Mouse (Mus musculus) C2C12 (cell line): ENCODE measurements around the gene Zfp683.

Experiments used
- CEBPB ChIP-seq: IDR thresholded peaks from one replicate; pipeline ENCODE4 v1.6.1; 2011; ENCODE audit warnings: low read depth, mild to moderate bottlenecking, control low read depth, moderate library complexity
- CTCF ChIP-seq: IDR thresholded peaks from one replicate; pipeline ENCODE4 v1.5.1; 2011; ENCODE audit not compliant: control insufficient read depth, insufficient read depth, insufficient read length
- MAX ChIP-seq: IDR thresholded peaks from one replicate; pipeline ENCODE4 v1.6.1; 2011; ENCODE audit warnings: mild to moderate bottlenecking, control low read depth
- MYOD1 ChIP-seq: IDR thresholded peaks from one replicate; pipeline ENCODE4 v1.6.1; 2011; ENCODE audit warnings: low read depth; ENCODE audit not compliant: control insufficient read depth, insufficient read length
- MYOG ChIP-seq: IDR thresholded peaks from one replicate; pipeline ENCODE4 v1.6.1; 2011; ENCODE audit not compliant: control insufficient read depth, insufficient read length; ENCODE audit errors: extremely low read depth
- USF1 ChIP-seq: IDR thresholded peaks from one replicate; pipeline ENCODE4 v1.6.1; 2011; ENCODE audit warnings: low read depth, mild to moderate bottlenecking, control low read depth, moderate library complexity

- TF ChIP-seq USF1: no peak
- TF ChIP-seq CTCF: no peak
- no peak for TF ChIP-seq MAX
- TF ChIP-seq CEBPB: no peak
- no peak for TF ChIP-seq MYOD1
- TF ChIP-seq MYOG: no peak
Measured at GRCm38 (mm10) chr4:134094923-134095547, 41.4 kb downstream of the Zfp683 start, which contains the start of gene Cd52.
